Mouse (Mus musculus) telencephalon, adult 2 months (tissue): ENCODE measurements around the gene Dclk1.
A peak's percentile ranks its signal among the peaks of the same experiment; 100 is the strongest.

ENCODE experiments used
- DNase-seq: peaks from one replicate; pipeline ENCODE4 v3.0.0-alpha.2; 2011; ENCODE audit warnings: low read depth, low spot score

Dclk1 gene

GRCm38 (mm10) chr3:55397752-55398693 is 155.9 kb downstream of the Dclk1 start:
- peak; percentile 43 for DNase-seq

GRCm38 (mm10) chr3:55401236-55401635 is 159.1 kb downstream of the Dclk1 start:
- DNase-seq: no peak

- DNase-seq: no peak
These were observed 162.6 kb downstream of the Dclk1 start for GRCm38 (mm10) chr3:55404751-55405150.

- no peak for DNase-seq
These were observed 164.5 kb downstream of the Dclk1 start for GRCm38 (mm10) chr3:55406616-55407015.

GRCm38 (mm10) chr3:55411547-55411946 is 169.4 kb downstream of the Dclk1 start:
- no peak for DNase-seq

GRCm38 (mm10) chr3:55415527-55415950 is 173.4 kb downstream of the Dclk1 start:
- peak; percentile 86 for DNase-seq

- no peak for DNase-seq
These were observed 176.7 kb downstream of the Dclk1 start for GRCm38 (mm10) chr3:55418845-55419244.

GRCm38 (mm10) chr3:55419334-55419733 is 177.2 kb downstream of the Dclk1 start:
- no peak for DNase-seq

- DNase-seq: no peak
These were observed 178.4 kb downstream of the Dclk1 start for GRCm38 (mm10) chr3:55420436-55421083.

- DNase-seq: peak; percentile 81
These were observed 181.7 kb downstream of the Dclk1 start for GRCm38 (mm10) chr3:55423640-55424397.

GRCm38 (mm10) chr3:55430022-55430549 is 187.9 kb downstream of the Dclk1 start:
- DNase-seq: no peak

GRCm38 (mm10) chr3:55431223-55431622 is 189.1 kb downstream of the Dclk1 start:
- DNase-seq: no peak

- DNase-seq: no peak
These were observed 192.1 kb downstream of the Dclk1 start for GRCm38 (mm10) chr3:55434276-55434675.

- no peak for DNase-seq
These were observed 196.8 kb downstream of the Dclk1 start for GRCm38 (mm10) chr3:55438824-55439446.

GRCm38 (mm10) chr3:55440342-55440741 is 198.2 kb downstream of the Dclk1 start:
- peak; percentile 81 for DNase-seq

GRCm38 (mm10) chr3:55442012-55442645 is 200.0 kb downstream of the Dclk1 start:
- DNase-seq: peak; percentile 86

GRCm38 (mm10) chr3:55443271-55443670 is 201.1 kb downstream of the Dclk1 start:
- no peak for DNase-seq

- DNase-seq: no peak
These were observed 201.6 kb downstream of the Dclk1 start for GRCm38 (mm10) chr3:55443725-55444124.

- no peak for DNase-seq
These were observed 204.5 kb downstream of the Dclk1 start for GRCm38 (mm10) chr3:55446681-55447080.
